Mouse (Mus musculus): ENCODE measurements around the gene Grin3a.

Grin3a gene

DNA sequence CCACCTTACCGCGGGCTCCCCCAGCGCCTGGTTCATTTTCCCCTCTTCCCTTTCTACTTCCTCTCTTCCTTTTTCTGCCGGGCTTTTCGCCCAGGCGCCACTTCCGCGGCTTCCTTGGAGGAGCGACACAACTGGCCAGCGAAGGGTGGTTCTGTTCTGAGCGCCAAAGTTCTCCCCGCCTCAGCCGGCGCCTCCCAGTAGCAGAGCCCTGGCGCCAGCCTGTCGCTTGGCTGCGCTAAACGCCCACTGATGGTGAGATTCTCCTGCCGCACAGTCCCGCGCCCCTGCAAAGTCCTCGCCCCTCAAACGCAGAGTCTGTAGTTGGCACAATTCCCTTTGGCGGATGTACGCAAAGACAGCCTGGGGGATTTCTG is at the start of gene Grin3a:
Gene Grin3a, minus strand, starts transcription at position 133 of the 374 bp plus-strand sequence.
- in situ Hi-C loops (cut with MboI; ENCODE audit: low pct_unique_long_range_greater_than_20kb in 1 of 2, low sequenced_read_pairs in 2 of 2, unreplicated experiment in 1 of 2) = no loop called here

DNA sequence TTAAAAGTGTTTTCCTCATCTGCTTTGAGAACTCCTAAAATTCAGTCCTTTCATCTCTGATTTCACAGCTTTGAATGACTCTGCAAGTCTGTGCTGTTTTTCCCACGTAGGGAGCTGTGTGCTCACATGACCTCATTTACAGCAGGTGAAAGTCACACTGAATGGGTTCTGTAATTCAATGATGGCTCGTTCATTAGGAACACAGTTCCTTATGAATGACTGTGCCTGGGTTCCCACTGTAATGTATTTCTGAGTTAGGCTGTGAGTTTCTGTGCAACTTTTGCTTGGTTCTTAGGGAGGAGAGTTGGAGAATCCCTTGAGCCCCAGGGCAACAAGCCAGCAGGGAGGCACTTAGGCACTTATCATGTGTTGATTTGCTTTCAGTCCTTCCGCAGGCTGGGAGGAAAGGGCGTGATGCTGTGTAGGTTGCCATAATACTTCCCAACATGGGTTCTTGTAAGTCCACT is 46.3 kb upstream of the Grin3a start:
- in situ Hi-C loops (cut with MboI; ENCODE audit: low pct_unique_long_range_greater_than_20kb in 1 of 2, low sequenced_read_pairs in 2 of 2, unreplicated experiment in 1 of 2) = no loop called here

DNA sequence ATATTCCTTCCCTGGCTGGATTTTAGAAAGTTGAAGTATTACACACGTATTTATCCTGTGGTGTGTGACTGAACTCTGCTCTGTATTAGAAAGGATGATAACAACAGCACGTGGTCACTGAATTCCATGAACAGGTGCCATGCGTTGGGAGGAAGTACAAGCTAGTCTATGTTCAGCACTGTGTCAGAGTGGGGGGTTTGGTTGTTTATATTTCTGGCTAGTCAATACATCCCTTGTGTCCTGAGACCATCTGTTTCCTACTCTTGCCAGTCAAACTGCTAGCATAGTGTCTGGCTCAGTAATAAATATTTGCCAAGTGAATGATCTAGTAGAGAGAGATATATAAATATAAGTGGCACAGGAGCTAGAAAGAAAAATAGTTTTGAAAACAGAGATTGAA is 31.5 kb upstream of the Grin3a start:
- in situ Hi-C loops (cut with MboI; ENCODE audit: low pct_unique_long_range_greater_than_20kb in 1 of 2, low sequenced_read_pairs in 2 of 2, unreplicated experiment in 1 of 2) = no loop called here

DNA sequence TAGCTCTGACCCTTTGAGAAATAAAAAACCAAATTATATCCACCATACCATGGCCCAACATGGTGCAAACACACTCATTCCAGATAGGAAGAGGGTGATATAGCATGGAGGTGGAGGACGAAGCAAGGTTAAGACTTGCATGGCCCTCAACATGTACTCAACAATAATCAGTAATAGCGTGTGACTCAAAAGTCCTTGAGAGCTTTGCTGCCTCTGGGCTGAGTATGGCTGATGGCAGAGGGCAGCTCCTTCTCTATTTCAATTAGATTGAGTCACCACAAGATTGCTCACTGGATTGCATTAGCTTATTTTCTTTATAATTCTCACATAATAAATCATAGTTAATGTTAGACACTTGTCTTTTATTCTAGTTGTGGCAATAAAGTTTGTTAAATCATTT is 15.1 kb upstream of the Grin3a start:
- in situ Hi-C loops (cut with MboI; ENCODE audit: low pct_unique_long_range_greater_than_20kb in 1 of 2, low sequenced_read_pairs in 2 of 2, unreplicated experiment in 1 of 2) = no loop called here

DNA sequence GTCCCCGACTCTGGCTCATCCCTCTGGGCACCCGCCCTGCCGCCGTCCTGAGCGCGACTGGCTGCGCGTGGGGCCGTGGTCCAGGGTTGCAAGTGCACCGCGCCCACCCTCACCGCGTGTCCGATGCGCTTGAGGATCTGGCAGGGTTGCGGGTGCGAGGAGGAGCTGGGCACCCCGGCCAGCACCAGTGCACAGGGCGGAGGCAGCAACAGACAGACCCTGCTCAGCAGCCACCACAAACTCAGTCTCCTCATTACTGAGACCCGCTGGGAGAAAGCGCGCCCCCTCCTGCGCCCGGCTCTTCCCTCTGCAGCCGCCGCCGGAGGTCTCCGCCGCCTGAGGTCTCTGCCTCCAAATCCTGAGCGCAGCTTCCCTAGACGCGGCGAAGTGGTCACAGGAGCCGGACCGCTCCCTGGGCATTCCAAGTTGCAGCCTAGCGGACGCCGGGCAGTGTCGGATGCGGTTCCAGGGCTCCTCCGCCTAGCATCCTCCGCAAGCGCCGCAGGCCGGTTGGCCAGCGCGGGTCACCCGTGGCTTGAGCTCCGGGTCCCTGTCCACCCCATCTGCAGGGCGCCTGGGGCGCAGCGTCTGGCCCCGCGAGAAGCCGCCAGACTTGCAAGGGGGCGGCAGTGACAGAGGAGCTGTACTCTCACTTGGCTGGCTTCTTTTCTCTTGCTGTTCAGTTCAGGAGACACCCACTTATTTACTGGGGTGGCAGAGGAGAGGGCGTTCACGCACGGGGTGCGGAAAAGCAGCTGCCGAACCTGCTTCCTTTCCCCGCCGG is 524 bp downstream of the Grin3a start:
- in situ Hi-C loops (cut with MboI; ENCODE audit: low pct_unique_long_range_greater_than_20kb in 1 of 2, low sequenced_read_pairs in 2 of 2, unreplicated experiment in 1 of 2) = no loop called here

DNA sequence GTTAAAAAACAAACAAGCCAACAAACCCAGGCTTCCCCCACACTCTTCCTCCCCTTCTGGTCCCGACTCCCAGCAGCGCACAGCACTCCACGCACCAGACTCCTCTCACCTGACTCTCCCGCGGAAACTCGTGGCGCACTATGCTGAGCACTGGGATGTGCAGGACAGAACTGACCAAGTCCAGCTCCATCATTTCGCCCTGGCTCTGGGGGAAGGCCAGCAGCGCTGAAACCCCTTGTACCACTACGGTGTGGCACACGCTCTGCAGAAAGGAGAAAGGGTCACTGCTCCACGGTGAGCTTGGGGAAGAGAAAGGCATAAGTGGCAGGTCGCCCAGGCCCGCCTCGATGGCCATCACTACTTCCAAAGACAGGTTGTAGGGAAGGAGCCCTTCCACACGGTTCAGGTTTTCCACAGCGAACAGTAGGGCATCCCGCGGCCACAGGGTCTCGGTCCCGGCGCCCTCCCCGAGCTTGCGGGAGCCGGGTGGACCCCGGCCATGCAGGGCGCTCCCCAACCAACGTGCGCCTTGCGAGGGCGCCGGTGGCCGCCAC is 1.2 kb downstream of the Grin3a start:
- in situ Hi-C loops (cut with MboI; ENCODE audit: low pct_unique_long_range_greater_than_20kb in 1 of 2, low sequenced_read_pairs in 2 of 2, unreplicated experiment in 1 of 2) = no loop called here

DNA sequence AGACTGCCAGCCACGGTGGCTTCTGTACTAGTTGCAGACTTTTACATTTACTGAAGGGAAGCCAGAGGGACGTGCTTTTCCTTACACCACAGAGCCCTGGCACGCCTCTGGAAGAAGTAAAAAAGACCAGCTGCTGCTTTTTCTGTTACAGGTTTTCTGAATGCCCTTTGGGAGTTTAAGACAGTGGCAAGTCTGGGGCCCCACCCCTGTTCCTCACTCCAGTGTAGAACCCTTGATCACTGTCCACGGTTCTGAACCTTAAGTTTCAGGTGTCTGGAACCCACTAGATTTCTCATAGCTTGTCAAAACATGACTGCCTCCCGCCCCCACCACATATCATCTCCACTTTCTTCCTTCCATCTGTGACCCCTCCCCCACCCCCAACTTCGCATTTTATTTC is 1.8 kb downstream of the Grin3a start:
- in situ Hi-C loops (cut with MboI; ENCODE audit: low pct_unique_long_range_greater_than_20kb in 1 of 2, low sequenced_read_pairs in 2 of 2, unreplicated experiment in 1 of 2) = no loop called here

DNA sequence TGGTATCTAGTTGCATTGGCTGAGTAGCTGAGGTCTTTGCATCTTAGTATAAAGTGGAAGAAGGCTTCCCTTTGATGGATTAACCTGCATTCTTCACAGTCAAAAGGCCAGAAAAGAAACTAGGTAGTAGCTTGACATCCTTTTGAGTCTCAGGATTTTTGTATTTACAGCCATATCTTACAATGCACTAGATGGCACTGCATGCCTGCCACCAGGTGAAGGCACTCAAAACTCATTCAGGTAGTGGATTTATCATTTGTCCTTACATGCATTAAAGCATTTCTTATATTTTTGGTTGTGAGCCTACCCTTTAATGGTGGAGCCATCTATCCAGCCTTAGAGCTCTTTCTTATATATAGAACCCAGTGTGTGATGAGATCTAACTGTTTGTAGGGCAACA is 13.5 kb downstream of the Grin3a start:
- in situ Hi-C loops (cut with MboI; ENCODE audit: low pct_unique_long_range_greater_than_20kb in 1 of 2, low sequenced_read_pairs in 2 of 2, unreplicated experiment in 1 of 2) = no loop called here

DNA sequence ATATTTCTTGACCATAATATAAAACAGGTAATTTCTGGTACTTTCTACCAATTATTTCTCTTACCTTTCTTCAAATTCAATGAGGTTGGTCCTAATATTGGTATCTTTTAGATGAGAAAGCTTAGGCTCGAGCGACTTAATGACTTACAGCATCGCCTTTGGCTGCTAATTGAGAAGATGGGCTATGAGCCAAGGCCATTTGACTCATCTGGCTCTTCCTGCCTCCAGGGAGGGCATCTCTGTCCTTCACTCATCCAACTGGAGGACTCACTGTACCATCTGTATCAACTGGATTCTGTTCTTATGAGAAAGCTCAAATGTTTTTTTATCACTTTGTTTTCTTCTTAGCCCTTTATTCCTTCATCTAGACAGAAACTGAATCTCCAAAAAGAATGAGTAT is 31.7 kb downstream of the Grin3a start:
- in situ Hi-C loops (cut with MboI; ENCODE audit: low pct_unique_long_range_greater_than_20kb in 1 of 2, low sequenced_read_pairs in 2 of 2, unreplicated experiment in 1 of 2) = no loop called here

DNA sequence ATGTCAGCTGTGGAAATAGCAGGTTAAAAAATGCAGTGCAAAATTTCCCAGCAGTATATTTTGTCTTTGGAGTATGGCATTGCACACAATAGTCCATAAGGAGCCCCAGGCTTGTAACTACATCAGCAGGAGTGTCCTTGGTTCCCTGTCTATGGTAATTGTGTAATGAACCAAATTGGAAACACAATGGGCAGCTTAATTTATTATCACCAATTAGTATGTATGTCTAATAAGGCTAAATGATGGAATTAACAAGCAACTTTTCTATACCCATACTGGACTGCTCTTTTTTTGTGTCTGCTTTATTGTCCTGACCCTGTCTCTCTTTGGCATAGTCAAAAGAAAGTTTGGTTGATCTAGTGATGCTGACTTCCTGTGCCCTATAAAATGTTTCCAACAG is 38.8 kb downstream of the Grin3a start:
- in situ Hi-C loops (cut with MboI; ENCODE audit: low pct_unique_long_range_greater_than_20kb in 1 of 2, low sequenced_read_pairs in 2 of 2, unreplicated experiment in 1 of 2) = no loop called here

DNA sequence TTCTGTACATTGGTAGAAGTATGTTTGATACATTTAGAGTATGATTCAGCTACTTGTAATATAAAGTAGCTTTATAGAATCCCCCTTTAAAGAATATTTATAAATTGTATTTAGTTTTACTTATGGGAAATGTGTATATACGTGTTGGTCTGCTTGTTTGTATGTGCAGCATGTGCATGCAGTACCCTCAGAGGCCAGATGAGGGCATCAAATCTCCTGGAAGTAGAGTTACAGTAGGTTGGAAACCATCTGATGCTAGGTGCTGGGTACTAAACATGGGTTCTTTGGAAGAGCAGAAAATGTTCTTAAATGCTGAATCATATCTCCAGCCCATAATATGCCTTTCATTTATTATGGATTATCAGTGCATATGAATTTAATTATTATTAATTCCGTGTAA is 46.2 kb downstream of the Grin3a start:
- in situ Hi-C loops (cut with MboI; ENCODE audit: low pct_unique_long_range_greater_than_20kb in 1 of 2, low sequenced_read_pairs in 2 of 2, unreplicated experiment in 1 of 2) = no loop called here

DNA sequence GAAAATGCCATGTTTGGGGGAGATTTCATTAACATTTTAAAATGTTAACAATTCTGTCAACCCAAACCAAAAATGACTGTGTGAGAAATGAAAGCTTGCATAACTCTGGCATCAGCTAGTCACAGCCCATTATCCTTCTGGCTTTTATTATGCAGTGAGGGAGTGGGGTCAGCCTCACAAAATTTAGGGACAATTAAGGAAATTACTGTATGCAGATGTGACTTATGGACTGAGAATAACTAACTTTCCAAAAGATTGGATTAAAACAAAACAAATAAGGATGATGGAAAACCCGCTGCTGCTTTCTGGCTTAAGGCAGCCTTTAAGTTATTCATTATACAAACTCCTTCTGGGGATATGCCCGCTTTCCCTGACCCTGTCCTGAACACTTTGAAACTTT is 56.6 kb downstream of the Grin3a start:
- in situ Hi-C loops (cut with MboI; ENCODE audit: low pct_unique_long_range_greater_than_20kb in 1 of 2, low sequenced_read_pairs in 2 of 2, unreplicated experiment in 1 of 2) = no loop called here

DNA sequence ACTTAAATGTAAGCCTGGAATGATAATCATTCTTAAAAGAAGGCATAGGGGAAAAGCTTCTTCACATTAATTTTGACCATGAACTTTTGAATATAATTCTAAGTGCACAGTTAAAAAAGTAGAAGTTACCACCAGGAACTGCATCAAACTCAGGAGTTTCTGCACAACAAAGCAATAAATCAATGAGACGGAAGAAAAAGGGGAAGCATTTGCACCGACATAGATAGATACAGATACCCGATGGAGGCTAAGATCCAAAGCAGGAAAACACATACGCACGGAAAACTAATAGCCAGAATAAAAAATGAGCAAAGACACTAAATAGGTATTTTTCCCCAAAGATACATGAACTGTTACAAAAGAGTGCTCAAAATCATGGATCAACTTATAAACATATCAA is 102.7 kb downstream of the Grin3a start:
- in situ Hi-C loops (cut with MboI; ENCODE audit: low pct_unique_long_range_greater_than_20kb in 1 of 2, low sequenced_read_pairs in 2 of 2, unreplicated experiment in 1 of 2) = no loop called here

DNA sequence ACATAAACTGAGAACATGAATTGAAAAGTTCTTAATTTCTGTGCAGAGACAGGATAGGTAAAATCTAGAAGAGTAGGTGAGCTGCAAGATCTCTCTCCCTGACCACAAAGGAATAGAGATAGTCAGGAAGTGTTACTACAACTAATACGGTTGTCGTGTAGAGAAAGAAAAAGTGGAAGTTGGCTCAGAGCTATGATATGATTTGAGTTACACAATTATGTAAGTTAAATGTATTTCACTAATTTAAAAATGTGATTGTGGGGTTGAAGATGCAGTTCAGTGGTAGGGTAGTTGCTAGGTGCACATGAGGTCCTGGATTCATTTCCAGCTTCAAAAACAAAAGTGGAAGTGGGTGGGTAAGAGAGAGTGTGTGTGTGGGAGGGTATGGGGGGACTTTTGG is 103.6 kb downstream of the Grin3a start:
- in situ Hi-C loops (cut with MboI; ENCODE audit: low pct_unique_long_range_greater_than_20kb in 1 of 2, low sequenced_read_pairs in 2 of 2, unreplicated experiment in 1 of 2) = no loop called here

DNA sequence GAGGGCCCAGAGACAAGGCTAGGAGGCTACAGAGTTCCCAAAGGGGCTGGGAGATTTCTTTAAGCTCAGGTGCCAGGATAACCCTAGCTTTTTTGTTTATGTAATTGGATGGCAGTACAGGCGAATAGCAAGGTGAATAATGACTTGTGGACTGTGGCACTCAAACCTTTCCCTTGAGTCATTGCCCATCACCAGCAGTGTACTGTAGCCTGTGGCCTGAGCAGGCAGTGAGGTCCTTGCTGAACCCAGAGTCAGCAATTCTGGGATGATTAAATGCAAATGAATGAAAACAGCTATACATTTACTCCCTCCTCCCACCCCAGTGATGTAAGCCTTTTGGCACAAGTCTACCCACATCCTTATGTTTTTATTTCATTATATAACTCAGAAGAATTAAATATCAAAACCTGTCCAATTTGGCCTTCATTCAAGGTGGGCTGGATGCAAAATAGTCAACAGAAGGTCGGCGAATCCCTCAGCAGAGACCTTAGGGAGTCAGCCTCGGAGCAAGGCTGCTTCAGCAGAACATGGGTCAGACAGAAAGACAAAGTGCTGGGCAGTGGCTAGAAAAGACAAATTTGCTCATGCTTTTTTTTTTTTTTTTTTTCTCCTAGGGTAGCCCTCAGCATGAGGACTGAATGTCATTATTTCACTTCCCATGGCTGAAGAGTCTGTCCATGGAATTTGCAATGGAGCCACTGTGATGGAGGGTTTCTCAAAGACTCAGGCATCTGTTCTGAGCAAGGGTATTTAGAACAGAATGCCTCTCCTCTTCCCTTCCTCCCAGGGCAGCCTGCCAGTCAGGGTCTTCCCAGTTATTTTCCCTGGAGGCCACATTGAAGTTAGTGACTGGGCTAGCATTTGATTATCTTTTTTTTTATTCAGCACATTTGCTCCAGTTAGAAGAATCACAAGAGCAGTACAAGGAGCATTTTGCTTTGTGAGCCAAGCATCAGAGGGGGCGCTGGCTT is 104.5 kb downstream of the Grin3a start:
- in situ Hi-C loops (cut with MboI; ENCODE audit: low pct_unique_long_range_greater_than_20kb in 1 of 2, low sequenced_read_pairs in 2 of 2, unreplicated experiment in 1 of 2) = no loop called here

DNA sequence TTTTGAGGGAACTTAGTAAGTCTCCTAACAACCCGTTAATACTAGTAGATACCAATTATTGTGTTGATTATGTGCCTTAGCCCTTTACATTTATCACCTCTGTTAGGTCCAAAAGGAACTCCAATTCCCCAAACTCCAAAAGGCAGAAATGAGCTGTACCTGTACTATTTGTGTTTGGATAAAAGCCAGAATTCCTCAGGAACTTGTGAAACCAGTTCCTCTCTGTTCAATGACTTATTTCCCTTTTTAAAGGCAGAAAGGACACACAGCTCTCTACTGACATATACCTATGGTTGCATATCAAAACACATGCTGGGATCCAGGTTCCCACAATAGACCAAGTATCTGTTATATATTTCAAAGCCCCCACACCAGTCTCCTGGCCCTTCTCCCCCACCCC is 106.0 kb downstream of the Grin3a start:
- in situ Hi-C loops (cut with MboI; ENCODE audit: low pct_unique_long_range_greater_than_20kb in 1 of 2, low sequenced_read_pairs in 2 of 2, unreplicated experiment in 1 of 2) = no loop called here

DNA sequence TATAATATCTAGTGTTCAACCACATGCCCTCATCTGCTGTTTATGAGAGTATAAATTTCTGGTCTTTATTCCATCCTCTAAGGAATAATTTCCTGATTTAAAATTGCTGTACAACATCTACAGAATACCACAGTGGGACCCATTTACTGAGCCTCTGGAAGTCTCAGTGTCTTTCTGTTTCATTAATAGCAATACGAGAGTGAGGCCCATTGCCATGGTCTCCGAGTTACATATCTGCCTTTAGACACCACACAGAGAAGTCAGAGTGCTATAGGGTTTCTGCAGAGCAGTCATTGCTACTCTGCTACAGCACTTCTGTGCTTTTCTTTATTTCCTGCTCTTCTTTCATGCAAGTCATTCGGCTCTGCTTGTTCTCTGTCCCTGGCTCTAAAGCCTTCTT is 116.2 kb downstream of the Grin3a start:
- in situ Hi-C loops (cut with MboI; ENCODE audit: low pct_unique_long_range_greater_than_20kb in 1 of 2, low sequenced_read_pairs in 2 of 2, unreplicated experiment in 1 of 2) = no loop called here

DNA sequence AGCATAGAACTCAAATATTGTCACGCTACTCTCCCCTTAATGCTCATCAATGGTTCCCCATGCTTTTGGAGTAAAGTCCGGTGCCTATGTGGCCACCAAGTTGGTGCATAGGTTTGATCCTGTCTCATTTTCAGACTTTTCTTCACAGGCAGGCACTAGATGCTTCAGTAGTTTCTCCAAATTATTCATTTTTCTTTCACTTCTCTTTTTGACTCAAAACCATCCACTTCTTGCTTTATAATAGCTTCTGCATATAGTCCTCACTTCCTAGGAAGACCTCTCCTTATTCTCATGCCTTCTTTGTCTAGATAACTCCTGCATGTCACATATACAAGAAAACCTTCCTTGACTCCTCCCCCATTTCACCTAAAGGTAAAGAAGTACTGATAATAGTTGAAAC is 121.6 kb downstream of the Grin3a start:
- in situ Hi-C loops (cut with MboI; ENCODE audit: low pct_unique_long_range_greater_than_20kb in 1 of 2, low sequenced_read_pairs in 2 of 2, unreplicated experiment in 1 of 2) = no loop called here

DNA sequence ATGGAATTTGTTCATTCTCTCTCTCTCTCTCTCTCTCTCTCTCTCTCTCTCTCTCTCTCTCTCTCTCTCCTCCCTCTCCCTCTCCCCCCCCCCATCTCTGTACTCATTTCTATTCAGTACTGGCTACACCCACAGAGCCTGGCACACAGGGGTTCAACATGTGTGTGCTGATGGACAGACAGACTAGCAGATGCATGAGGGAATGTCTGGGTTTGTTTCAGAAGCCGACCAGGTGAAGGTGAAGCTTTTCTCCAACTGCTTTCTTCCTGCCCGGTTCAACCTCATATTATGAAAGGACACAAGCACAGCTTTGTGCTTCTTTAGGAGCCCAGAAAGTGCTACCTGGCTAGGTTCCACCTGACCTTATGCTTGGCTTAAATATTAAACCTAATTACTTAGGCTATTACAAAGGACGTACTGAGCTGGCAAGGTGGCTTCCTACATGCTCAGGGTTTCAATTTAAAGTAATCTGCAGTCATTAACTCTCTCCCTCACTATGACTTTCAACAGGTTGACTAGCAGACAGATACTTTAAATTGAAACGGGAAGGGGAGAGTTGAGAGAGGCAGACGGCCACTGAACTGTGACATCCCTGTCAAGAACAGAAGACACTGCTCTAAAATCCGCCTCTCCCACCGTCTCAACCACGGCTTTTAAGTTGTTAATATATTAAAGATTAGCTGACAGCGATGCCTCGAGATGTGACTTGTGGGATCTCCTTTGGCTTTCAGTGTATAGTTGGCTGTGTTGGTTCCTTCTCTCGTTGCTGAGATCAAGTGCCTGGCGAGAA is 153.9 kb downstream of the Grin3a start:
- in situ Hi-C loops (cut with MboI; ENCODE audit: low pct_unique_long_range_greater_than_20kb in 1 of 2, low sequenced_read_pairs in 2 of 2, unreplicated experiment in 1 of 2) = no loop called here
